Mouse (Mus musculus) testis, adult 2 months (tissue): ENCODE data around the gene Cep55.

Experiments used
- CTCF ChIP-seq: fragments of 200-500 bp; IDR thresholded peaks from 2 replicates; pipeline ENCODE4 v1.5.1; 2012; ENCODE audit warnings: low read depth, mild to moderate bottlenecking, inconsistent platforms, low read length, moderate library complexity; ENCODE audit not compliant: control insufficient read depth, insufficient read depth, insufficient replicate concordance
- POLR2A ChIP-seq: fragments of 200-500 bp; IDR thresholded peaks from 2 replicates; pipeline ENCODE4 v1.6.1; 2012; ENCODE audit warnings: low read depth, mild to moderate bottlenecking, inconsistent platforms, low read length, moderate library complexity; ENCODE audit not compliant: control insufficient read depth

- no peak for TF ChIP-seq POLR2A
- TF ChIP-seq CTCF: no peak
These were observed 24.9 kb upstream of the Cep55 start for GRCm38 (mm10) chr19:38029871-38030270.
